Mouse (Mus musculus) gastrocnemius, adult 8-10 months (tissue): Measurements from ENCODE around the gene Srrm4. TPM values are rescaled to one million over a fixed set of nuclear protein-coding genes. Genes with fewer than 3 reads are reported as not detected.
"Not testable (repeated sequence)": the region's sequence is repeated elsewhere in the genome, so short reads cannot be mapped to it uniquely, and the experiment has no call there.

Source experiments
- DNase-seq, 2 experiments: peaks; one replicate each; pipeline ENCODE4 v3.0.0; 2022; ENCODE audit warnings: low spot score in 2 of 2
- total RNA-seq, 4 experiments: library from RNA; stranded (reverse); gene quantifications; 2 replicates each; pipeline ENCODE4 v1.2.4; 2022

Srrm4 gene
- total RNA-seq, 4 experiments from 2014 or later: 0.25 to 0.75 (median 0.46) TPM; not detected in 1

- peak in 1 of 2 experiments; percentile 17 for DNase-seq
These were observed 147.1 kb downstream of the Srrm4 start for GRCm38 (mm10) chr5:116444517-116444916.

DNA sequence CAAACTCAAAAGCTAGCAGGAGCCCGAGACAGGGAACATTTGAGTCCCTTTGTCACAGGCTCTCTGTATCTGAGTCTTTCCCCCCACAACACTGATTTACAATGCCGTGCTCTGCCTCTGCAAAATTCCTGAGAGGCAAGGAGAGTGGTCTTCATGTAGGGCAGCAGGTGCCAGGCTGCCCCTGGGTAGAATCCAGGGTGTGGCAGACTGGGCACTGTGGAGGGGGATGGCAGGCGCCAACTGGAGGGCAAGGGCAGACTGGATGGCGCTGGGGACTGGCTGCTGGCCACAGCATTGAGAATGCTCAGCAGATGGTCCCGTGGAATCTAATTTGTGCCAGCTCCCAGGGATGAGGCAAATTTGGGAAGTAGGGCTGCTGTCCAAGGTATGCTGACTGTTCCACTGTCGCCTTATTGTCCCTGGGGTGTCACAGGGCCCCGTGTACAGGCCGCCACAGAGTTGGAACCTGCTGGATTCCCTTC, 148.1 kb downstream of the Srrm4 start:
- DNase-seq: peak; percentile 31 to 58

DNA sequence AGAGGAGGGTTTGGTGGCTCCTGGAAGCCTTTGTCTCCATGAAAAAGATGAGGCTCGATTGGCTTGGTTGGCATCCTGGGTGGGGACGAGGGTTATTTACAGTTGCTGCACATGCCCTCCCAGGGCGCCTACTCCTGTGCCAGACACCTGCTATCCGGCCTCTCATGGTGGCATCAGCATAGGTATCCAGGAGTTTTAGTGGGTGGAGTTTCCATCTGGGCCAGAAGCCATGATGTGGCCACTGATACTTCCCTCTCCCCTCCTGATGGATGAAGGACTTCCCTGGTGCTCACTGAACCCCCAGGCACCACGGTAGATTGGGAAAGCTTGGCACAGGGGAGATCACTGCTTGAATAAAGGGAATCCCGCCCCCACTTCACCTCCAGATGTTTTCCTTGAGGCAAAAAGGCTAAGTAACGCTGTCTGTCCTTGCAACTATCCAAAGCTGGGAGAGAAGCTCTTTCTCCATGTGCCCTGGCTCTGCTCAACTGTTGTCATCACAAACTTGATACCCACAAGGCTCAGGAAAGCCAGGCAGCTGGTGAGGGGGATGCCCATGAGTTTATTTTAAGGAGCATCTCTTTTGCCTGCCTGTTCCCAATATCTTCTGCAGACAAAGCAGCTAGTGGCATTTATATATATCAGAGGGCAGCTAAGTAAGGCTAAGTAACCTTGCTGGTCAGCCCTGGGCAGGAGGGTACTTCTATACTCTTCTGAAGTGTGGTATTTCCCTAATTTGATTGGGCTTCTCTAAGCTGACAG, 148.7 kb downstream of the Srrm4 start:
- DNase-seq: peak; percentile 46 to 73

DNA sequence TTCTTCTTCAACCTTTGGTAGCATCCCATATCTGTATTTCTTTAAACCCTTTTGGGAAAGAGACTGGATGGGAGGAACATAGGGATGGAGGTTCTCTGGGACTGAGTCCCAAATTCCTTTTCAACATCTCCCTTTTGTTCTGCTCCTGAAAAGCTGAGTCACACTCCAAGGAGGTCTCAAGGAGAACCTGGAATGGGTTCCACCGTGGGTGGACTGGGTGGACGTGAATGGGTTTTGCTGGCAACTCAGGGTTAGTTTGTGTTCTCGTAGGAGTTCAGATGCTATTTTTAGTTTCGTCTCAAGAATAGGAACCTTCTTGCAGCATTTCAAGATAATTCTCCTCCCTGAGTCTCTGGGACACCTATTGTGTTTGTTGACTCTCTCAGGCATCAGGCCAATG, 151.4 kb downstream of the Srrm4 start:
- DNase-seq: no peak

DNA sequence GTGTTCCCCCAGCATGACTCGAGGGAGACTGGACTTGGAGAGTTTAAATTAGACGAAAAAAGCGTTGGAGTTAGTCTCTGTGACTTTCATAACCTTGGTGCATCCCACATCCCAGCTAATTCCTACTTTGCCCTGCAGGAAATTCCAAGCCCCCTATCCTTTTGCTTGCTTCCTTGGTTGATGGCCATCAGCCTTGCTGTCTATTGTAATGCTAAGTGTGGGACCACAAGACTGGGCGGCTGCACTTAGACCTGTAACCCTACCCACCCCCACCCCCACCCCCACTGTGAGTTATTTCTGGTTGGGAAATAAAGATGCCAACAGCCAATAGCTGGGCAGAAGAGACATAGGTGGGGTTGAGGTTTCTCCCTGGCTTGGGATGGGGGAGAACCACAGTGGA, 153.3 kb downstream of the Srrm4 start:
- DNase-seq: no peak

DNA sequence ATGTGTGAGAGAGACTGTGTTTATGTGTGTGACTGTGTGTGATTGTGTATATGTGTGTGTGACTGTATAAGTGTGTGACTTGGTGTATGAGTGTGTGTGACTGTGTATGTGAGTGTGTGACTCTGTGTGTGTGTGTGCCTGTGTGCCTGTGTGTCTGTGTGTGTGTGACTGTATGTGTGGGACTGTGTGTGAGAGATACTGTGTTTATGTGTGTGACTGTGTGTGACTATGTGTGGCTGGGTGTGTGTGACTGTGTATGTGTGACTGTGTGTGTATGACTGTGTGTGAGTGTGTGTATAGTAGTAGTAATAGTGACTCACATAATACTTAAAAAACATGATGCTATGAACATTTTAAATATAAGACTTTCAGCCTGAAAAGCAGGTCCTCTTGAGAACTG, 155.5 kb downstream of the Srrm4 start:
- no peak for DNase-seq

GRCm38 (mm10) chr5:116434976-116435850, 156.4 kb downstream of the Srrm4 start:
- peak in 1 of 2 experiments; percentile 50 for DNase-seq

DNA sequence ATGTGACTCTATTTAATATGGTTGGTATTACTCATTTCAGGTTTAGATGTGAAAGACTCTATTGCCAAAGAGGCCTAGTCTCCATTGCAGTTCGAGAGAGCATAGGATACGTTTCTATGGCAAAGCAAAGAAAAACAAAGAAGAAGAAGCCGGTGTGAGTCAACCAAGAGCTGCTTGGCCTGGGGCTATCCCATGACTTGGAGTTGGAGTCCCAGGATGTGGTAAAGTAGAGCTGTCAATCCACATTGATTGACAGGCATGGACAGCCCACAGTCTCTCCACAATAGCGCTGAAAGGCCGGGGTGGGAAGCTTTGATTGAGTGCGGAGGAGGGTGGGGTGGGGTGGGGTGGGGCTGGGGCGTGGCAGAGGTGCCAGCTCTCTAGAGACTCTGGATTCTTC, 158.7 kb downstream of the Srrm4 start:
- DNase-seq: no peak

DNA sequence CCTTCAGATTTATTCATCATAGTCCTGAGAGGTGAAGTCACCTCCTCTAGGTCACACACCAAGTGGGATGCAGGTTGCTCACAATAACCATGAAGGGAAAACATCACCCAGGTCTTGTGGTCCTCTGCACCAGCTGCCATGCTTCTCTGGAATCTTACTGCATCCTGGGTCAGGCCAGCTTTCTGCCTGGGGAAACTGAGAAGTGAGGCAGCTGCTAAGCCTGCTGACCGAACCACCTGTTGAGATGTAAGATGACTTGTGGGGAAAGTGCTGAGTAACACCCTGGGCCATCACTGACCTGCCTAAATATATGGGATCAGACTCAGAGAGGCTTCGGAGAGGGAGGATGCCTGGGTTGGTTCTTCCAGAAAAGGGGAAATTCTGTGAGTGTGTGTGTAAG, 164.9 kb downstream of the Srrm4 start:
- peak in 1 of 2 experiments; percentile 56 for DNase-seq

- DNase-seq: not testable (repeated sequence)
These were observed 165.9 kb downstream of the Srrm4 start for GRCm38 (mm10) chr5:116425709-116426108.

DNA sequence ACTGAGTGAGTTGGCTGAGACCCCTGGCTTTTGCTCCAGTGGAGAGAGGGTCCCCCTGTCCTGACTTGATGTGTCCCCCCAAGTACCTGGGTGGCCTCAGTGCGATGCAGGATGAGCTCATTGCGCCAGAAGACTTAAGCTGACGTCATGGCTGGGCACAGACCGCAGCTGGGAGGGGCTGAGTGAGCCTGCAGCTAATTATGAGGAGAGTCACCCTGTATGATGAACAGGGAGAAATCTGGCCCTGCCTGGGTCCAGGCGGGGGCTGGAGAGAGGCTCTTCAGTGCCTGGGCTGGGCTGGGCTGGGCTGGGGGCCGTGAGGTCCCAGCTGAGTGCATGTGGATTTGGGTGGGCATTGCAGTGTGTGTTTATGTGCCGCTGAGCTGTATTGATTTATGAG, 166.3 kb downstream of the Srrm4 start:
- peak in 1 of 2 experiments; percentile 62 for DNase-seq

DNA sequence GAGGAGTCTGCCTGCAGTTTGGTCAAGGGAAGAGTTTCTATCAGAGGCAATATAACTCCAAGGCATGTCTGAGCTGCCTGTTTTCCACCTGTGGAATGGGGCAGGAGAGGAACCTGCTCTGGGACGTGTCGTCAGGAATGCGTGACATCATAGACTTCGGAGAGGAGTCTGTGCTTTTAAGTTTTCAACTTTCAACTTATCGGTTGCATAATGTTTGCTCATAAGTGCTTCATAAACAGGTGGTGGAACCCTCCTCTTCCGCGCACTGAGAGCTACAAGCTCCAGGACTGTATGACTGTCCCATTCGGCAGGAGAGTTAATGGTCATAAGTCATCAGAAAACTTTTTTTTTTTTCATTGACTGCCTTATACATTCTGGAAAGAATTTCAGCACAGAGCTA, 167.9 kb downstream of the Srrm4 start:
- DNase-seq: no peak

- peak; percentile 91 to 94 for DNase-seq
These were observed 168.9 kb downstream of the Srrm4 start, which contains the start of gene Hspb8 for GRCm38 (mm10) chr5:116422699-116423201. Gene Hspb8, minus strand, starts transcription at chr5:116422864.

- DNase-seq: peak in 1 of 2 experiments; percentile 25
These were observed 169.7 kb downstream of the Srrm4 start for GRCm38 (mm10) chr5:116421791-116422481.

DNA sequence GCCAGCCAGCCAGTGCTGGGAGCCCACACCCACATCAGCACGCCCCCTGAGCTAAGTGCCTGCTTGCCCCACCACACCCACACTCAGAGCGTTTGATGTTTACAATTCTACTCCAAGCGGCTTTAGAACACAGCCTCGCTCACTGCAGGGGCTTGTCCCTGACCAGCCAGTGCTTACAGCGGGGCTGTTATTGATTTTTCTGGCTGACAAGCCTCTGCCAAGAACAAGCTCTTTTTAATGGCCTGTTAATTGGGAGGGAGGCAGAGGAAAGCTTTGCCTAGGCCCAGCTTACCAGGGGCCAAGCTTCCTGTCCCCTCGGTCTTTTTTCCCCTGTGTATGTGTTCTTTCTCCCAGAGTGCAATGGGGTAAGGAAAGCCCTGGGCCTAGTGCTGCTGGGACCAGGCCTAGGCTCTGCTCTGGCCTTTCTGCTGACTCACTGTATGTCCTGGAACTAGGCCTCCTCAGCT, 170.8 kb downstream of the Srrm4 start:
- DNase-seq: peak in 1 of 2 experiments; percentile 47

DNA sequence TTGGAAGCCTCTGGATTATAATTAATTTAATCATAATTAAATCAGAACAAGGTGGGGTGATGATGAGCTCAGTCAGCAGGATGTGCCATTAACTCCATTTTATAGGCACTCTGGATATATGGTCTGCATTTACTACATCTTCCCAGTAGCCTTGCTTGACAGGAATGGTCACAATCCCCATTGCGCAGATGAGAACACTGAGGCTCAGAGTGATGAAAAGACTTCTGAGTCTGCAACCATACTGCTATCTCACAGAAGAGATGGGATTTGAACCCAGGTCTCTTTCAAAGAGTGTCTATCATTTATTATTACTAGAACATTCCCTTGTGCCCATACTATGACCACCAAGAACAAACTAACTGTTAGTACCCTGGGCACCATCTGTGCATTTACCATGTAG, 171.4 kb downstream of the Srrm4 start:
- no peak for DNase-seq

GRCm38 (mm10) chr5:116419322-116420045, 172.1 kb downstream of the Srrm4 start:
- peak; percentile 47 to 57 for DNase-seq

DNA sequence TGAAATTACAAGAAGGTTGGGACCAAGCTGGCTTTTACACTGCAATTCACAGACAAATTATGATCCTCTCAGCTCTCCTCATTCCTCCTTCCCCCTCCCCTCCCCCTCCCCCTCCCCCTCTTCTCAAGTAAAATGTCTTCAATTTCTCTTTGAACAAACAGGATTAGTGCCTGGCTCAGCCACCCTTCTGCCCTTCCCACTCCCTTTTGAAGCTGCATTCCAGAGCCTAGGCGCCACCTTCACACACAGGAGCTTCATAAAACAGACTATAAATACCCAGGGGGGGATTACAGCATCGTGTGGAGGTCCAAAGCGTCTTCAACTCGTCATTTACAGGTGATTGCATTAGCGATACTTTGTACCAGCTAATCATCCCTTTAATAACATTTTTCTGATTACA, 175.4 kb downstream of the Srrm4 start:
- no peak for DNase-seq

DNA sequence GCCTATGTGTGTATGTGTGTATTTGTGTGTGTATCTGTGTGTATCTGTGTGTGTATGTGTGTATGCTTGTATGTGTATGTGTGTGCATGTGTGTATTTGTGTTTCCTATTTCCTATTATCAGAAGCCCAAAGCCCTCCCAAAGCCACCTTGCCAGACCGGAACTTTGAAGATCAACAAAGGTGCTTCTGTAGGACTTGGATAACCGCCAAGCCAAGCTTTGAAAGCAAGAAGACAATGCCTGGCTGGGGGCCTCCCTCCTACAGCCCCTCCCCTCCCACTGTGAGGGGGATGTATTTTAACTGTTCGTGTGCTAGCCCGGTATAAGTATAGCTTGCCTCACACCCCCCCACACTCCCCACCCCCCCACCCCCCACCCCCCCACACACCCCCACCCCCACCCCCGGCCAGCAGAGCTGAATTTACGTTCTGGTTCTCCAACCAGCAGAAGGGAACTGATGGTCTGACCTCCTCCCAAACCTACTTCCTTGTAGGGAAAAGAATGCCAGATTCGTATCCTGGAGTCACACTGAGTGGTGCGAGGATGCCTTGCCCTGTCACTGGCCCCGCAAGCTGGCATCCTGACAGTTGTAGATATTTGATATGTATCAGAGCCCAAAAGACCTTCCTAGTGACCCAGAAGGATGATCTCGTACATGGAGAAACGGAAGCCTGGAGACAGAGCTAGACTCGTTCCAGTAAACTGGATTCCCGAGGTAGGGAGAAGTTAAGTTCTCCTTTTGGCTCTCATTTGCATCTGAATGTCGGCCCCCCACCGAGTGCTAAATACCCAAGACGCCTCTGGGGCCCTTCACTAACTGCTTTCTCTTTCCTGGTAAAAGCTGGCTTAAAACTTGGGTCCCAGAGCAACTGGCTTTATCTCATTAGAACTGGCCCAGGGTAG, 181.7 kb downstream of the Srrm4 start:
- no peak for DNase-seq
